Mouse (Mus musculus): ENCODE data around the gene Lhx9. TPM values are rescaled to one million over a fixed set of nuclear protein-coding genes. Genes with fewer than 3 reads are reported as not detected.
"Not testable (repeated sequence)": the region's sequence is repeated elsewhere in the genome, so short reads cannot be mapped to it uniquely, and the experiment has no call there.

The Lhx9 gene
- 108 and 116 TPM in 2 replicates for polyA plus RNA-seq (2014; fragmentation: Nextera tagmentation; extraction: Ambion mirVana)

GRCm38 (mm10) chr1:138848511-138849109 lies at the start of gene Lhx9:
TSS of gene Lhx9 (minus strand) at chr1:138848577.
- Histone ChIP-seq H3K27ac (replicated peaks; ENCODE audit: low read depth, low read length) (peak within 1 kb of the TSS; percentile 70), H3K27me3 (ENCODE audit: control insufficient read depth, insufficient read depth, low read length) (peaks cover 16% of the 10 kb centered on the region), H3K4me1 (ENCODE audit: control insufficient read depth, insufficient read depth, low read length) (peaks cover 11% of the 10 kb centered on the region), H3K4me2 (ENCODE audit: low read depth, severe bottlenecking) (peak within 1 kb of the TSS; percentile 69), H3K9me3 (ENCODE audit: control insufficient read depth, low read length) (no peaks in the 10 kb centered on the region), H3K9ac (ENCODE audit: low read length) (peak within 1 kb of the TSS; percentile 66), H3K36me3 (ENCODE audit: control insufficient read depth, insufficient read depth, low read length) (no peaks in the 10 kb centered on the region), H3K4me3 (ENCODE audit: low read depth, low read length) (peak within 1 kb of the TSS; percentile 46)
- under 1% methylated on average over 33 of the region's 33 CpGs for WGBS
- ATAC-seq (ENCODE audit: insufficient number of reproducible peaks, low FRiP score, low TSS enrichment, low read depth) (peak; percentile 55), DNase-seq (ENCODE audit: low spot score) (peak; percentile 79)

- Histone ChIP-seq H3K4me2 (ENCODE audit: low read depth, severe bottlenecking) (no peak overlapping the region), H3K9ac (ENCODE audit: low read length) (no peak overlapping the region), H3K27ac (replicated peaks; ENCODE audit: low read depth, low read length) (no peak overlapping the region), H3K4me3 (ENCODE audit: low read depth, low read length) (no peak overlapping the region), H3K36me3 (ENCODE audit: control insufficient read depth, insufficient read depth, low read length) (no peaks in the 10 kb centered on the region), H3K27me3 (ENCODE audit: control insufficient read depth, insufficient read depth, low read length) (no peaks in the 10 kb centered on the region), H3K9me3 (ENCODE audit: control insufficient read depth, low read length) (no peaks in the 10 kb centered on the region), H3K4me1 (ENCODE audit: control insufficient read depth, insufficient read depth, low read length) (no peaks in the 10 kb centered on the region)
- 78% methylated on average over 3 of the region's 3 CpGs for WGBS
- no peak for DNase-seq (ENCODE audit: low spot score)
- ATAC-seq (ENCODE audit: insufficient number of reproducible peaks, low FRiP score, low TSS enrichment, low read depth), result no peak
These were observed 47.7 kb upstream of the Lhx9 start for GRCm38 (mm10) chr1:138896088-138896487.

- ATAC-seq (ENCODE audit: insufficient number of reproducible peaks, low FRiP score, low TSS enrichment, low read depth) (no peak), DNase-seq (ENCODE audit: low spot score) (no peak)
- Histone ChIP-seq H3K4me2 (ENCODE audit: low read depth, severe bottlenecking) (no peak overlapping the region), H3K9me3 (ENCODE audit: control insufficient read depth, low read length) (no peaks in the 10 kb centered on the region), H3K27ac (replicated peaks; ENCODE audit: low read depth, low read length) (no peak overlapping the region), H3K27me3 (ENCODE audit: control insufficient read depth, insufficient read depth, low read length) (no peaks in the 10 kb centered on the region), H3K36me3 (ENCODE audit: control insufficient read depth, insufficient read depth, low read length) (no peaks in the 10 kb centered on the region), H3K4me3 (ENCODE audit: low read depth, low read length) (no peak overlapping the region), H3K9ac (ENCODE audit: low read length) (no peak overlapping the region), H3K4me1 (ENCODE audit: control insufficient read depth, insufficient read depth, low read length) (no peaks in the 10 kb centered on the region)
- 95% methylated on average over 14 of the region's 14 CpGs for WGBS
These were observed 29.3 kb upstream of the Lhx9 start for GRCm38 (mm10) chr1:138877470-138878254.

GRCm38 (mm10) chr1:138876371-138877045 lies 28.1 kb upstream of the Lhx9 start:
- DNase-seq (ENCODE audit: low spot score), result peak; percentile 37
- no peaks in the 10 kb centered on the region for H3K36me3 ChIP-seq (ENCODE audit: control insufficient read depth, insufficient read depth, low read length)
- 0 out of 2 replicates have a peak overlapping the region, but pooled peaks have one; percentile 3 for H3K27ac ChIP-seq (replicated peaks; ENCODE audit: low read depth, low read length)
- H3K9me3 ChIP-seq (ENCODE audit: control insufficient read depth, low read length), result no peaks in the 10 kb centered on the region
- no peak for ATAC-seq (ENCODE audit: insufficient number of reproducible peaks, low FRiP score, low TSS enrichment, low read depth)
- H3K4me3 ChIP-seq (ENCODE audit: low read depth, low read length), result no peak overlapping the region
- no peak overlapping the region for H3K9ac ChIP-seq (ENCODE audit: low read length)
- no peaks in the 10 kb centered on the region for H3K4me1 ChIP-seq (ENCODE audit: control insufficient read depth, insufficient read depth, low read length)
- peak overlapping the region; percentile 18; the same call in 1 of the 2 replicates for H3K4me2 ChIP-seq (ENCODE audit: low read depth, severe bottlenecking)
- WGBS, result 46% methylated on average over 16 of the region's 16 CpGs
- H3K27me3 ChIP-seq (ENCODE audit: control insufficient read depth, insufficient read depth, low read length), result no peaks in the 10 kb centered on the region

DNA sequence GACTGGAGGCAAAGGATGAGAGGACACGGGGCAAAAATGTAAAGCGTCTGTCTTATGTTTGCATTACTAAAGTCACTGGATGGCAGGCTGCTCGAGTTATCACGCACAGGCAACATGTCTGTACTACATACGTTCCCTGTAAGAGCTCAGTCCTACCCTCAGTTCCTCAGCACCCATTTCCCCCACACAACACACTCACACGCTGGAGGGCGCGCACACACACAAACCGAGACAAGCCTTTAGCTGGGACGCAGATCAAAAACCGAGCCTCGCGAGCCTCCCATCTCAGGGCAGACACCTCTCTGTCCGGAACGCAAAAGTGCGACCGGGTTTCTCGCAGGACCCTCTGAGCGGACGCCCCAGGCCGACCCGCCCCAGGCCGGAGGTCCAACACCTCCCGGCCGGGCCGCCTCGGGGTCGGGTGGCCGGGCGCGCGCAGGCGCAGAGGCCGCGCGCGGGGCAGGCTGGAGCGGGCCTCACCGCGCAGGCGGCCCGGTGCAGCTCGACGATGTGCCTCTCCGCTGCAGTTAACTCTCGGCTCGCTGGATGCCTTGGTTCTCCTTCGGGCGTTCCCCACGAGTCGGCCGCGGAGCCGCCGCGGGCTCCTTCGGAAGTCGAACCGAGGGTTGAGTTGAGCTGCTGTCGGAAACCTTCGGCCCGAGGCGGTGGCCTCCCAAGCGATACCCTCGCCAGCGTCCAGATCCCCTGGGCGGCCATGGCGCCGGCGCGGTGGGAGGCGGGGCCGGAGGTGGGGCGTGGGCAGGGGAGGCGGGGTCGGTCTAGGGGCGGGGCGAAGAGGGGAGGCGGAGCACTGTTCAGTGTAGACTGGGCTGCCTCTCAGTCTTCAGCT lies 7.9 kb upstream of the Lhx9 start, which contains the start of gene 2310009B15Rik:
TSS of gene 2310009B15Rik (minus strand) at position 752 of the 850 bp plus-strand sequence.
- H3K27me3 ChIP-seq (ENCODE audit: control insufficient read depth, insufficient read depth, low read length); H3K36me3 ChIP-seq (ENCODE audit: control insufficient read depth, insufficient read depth, low read length); H3K9me3 ChIP-seq (ENCODE audit: control insufficient read depth, low read length): not testable (repeated sequence)
- peak within 1 kb of the TSS; percentile 62; the same call in 1 of the 2 replicates for H3K27ac ChIP-seq (replicated peaks; ENCODE audit: low read depth, low read length)
- H3K4me1 ChIP-seq (ENCODE audit: control insufficient read depth, insufficient read depth, low read length), result peaks cover 12% of the 10 kb centered on the region; the same call in 1 of the 2 replicates
- DNase-seq (ENCODE audit: low spot score) (peak; percentile 90), ATAC-seq (ENCODE audit: insufficient number of reproducible peaks, low FRiP score, low TSS enrichment, low read depth) (peak; percentile 97)
- H3K4me2 ChIP-seq (ENCODE audit: low read depth, severe bottlenecking), result peak within 1 kb of the TSS; percentile 22
- WGBS, result under 1% methylated on average over 31 of the region's 79 CpGs
- peak within 1 kb of the TSS; percentile 33 for H3K4me3 ChIP-seq (ENCODE audit: low read depth, low read length)
- peak within 1 kb of the TSS; percentile 49; the same call in 1 of the 2 replicates for H3K9ac ChIP-seq (ENCODE audit: low read length)

DNA sequence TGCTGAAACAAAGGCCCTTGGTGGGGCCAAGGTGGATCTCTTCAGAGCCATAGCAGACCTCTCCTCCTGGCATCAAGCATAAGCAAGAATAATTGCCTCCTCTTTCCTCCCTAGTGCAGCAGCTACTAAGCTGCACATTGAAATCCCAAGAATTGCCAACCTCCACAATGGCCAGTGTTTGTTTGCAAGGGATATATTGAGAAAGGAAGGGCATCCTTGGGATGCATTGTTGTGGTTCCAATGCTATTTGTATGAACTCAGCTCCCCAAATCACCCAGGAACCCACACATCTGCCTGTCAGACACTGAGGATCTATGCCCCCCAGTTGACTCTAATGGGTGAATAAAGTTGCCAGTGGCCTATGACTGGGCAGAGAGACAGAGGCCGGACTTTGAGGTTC lies 2.4 kb upstream of the Lhx9 start:
- no peak overlapping the region for H3K4me3 ChIP-seq (ENCODE audit: low read depth, low read length)
- peaks cover 23% of the 10 kb centered on the region; the same call in 1 of the 2 replicates for H3K4me1 ChIP-seq (ENCODE audit: control insufficient read depth, insufficient read depth, low read length)
- no peak overlapping the region for H3K4me2 ChIP-seq (ENCODE audit: low read depth, severe bottlenecking)
- H3K36me3 ChIP-seq (ENCODE audit: control insufficient read depth, insufficient read depth, low read length), result no peaks in the 10 kb centered on the region
- H3K9me3 ChIP-seq (ENCODE audit: control insufficient read depth, low read length), result no peaks in the 10 kb centered on the region
- no peak overlapping the region for H3K9ac ChIP-seq (ENCODE audit: low read length)
- H3K27ac ChIP-seq (replicated peaks; ENCODE audit: low read depth, low read length), result no peak overlapping the region
- DNase-seq (ENCODE audit: low spot score) (peak; percentile 19), ATAC-seq (ENCODE audit: insufficient number of reproducible peaks, low FRiP score, low TSS enrichment, low read depth) (no peak)
- 89% methylated on average over 1 of the region's 1 CpGs for WGBS
- peaks cover 9% of the 10 kb centered on the region for H3K27me3 ChIP-seq (ENCODE audit: control insufficient read depth, insufficient read depth, low read length)

DNA sequence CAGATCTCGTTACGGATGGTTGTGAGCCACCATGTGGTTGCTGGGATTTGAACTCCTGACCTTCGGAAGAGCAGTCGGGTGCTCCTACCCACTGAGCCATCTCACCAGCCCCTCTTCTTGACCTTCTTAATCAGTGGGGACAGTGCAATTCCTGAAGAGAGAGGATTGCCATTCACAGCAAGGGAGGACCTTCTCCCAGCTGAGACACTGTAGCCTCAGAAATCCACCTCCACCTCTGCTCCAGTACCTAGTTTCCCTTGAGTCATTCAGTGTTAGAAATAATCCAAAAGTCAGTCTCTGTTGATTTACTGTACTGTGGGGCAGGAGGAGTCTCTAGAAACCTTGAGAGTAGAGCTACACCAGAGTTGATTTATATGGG lies 1.8 kb upstream of the Lhx9 start:
- H3K9ac ChIP-seq (ENCODE audit: low read length), result no peak overlapping the region
- peaks cover 14% of the 10 kb centered on the region for H3K27me3 ChIP-seq (ENCODE audit: control insufficient read depth, insufficient read depth, low read length)
- no peak overlapping the region for H3K4me3 ChIP-seq (ENCODE audit: low read depth, low read length)
- H3K9me3 ChIP-seq (ENCODE audit: control insufficient read depth, low read length), result no peaks in the 10 kb centered on the region
- H3K36me3 ChIP-seq (ENCODE audit: control insufficient read depth, insufficient read depth, low read length), result no peaks in the 10 kb centered on the region
- ATAC-seq (ENCODE audit: insufficient number of reproducible peaks, low FRiP score, low TSS enrichment, low read depth) (no peak), DNase-seq (ENCODE audit: low spot score) (peak; percentile 20)
- H3K4me1 ChIP-seq (ENCODE audit: control insufficient read depth, insufficient read depth, low read length), result peaks cover 20% of the 10 kb centered on the region; the same call in 1 of the 2 replicates
- no peak overlapping the region for H3K4me2 ChIP-seq (ENCODE audit: low read depth, severe bottlenecking)
- 62% methylated on average over 2 of the region's 4 CpGs for WGBS
- H3K27ac ChIP-seq (replicated peaks; ENCODE audit: low read depth, low read length), result no peak overlapping the region

Measured in limb, embryonic 11.5 days (tissue).